Mouse (Mus musculus) liver, embryonic 15.5 days (tissue): ENCODE results near the gene Impdh1. TPM values are rescaled to one million over a fixed set of nuclear protein-coding genes. Genes with fewer than 3 reads are reported as not detected.
"Not testable (repeated sequence)": the region's sequence is repeated elsewhere in the genome, so short reads cannot be mapped to it uniquely, and the experiment has no call there.

ENCODE experiments used
- ATAC-seq: fragments of 200-750 bp; cut with Nextera tagmentation; 2 replicates; pipeline ENCODE4 v1.8.0; 2017; ENCODE audit warnings: moderate number of reproducible peaks, mild to moderate bottlenecking, moderate library complexity; ENCODE audit not compliant: insufficient read depth
- H3K27ac ChIP-seq: fragments of 300-500 bp; sonication (generic); replicated peaks from 2 replicates; pipeline ENCODE4 v1.5.1; 2015; ENCODE audit warnings: mild to moderate bottlenecking, inconsistent platforms
- H3K27me3 ChIP-seq: fragments of 300-500 bp; sonication (generic); 2 replicates; pipeline ENCODE4 v1.6.1; 2015; ENCODE audit warnings: mild to moderate bottlenecking, inconsistent platforms
- H3K36me3 ChIP-seq: fragments of 300-500 bp; sonication (generic); replicated peaks from 2 replicates; pipeline ENCODE4 v1.6.1; 2015; ENCODE audit warnings: moderate library complexity, mild to moderate bottlenecking, inconsistent platforms
- H3K4me1 ChIP-seq: fragments of 300-500 bp; sonication (generic); replicated peaks from 2 replicates; pipeline ENCODE4 v1.6.1; 2015; ENCODE audit warnings: inconsistent platforms
- H3K4me2 ChIP-seq: fragments of 300-500 bp; sonication (generic); 2 replicates; pipeline ENCODE4 v1.6.1; 2015; ENCODE audit warnings: moderate library complexity, mild to moderate bottlenecking, inconsistent platforms
- H3K4me3 ChIP-seq: fragments of 300-500 bp; sonication (generic); replicated peaks from 2 replicates; pipeline ENCODE4 v1.5.1; 2015; ENCODE audit warnings: mild to moderate bottlenecking, inconsistent platforms
- H3K9ac ChIP-seq: fragments of 300-500 bp; sonication (generic); 2 replicates; pipeline ENCODE4 v1.6.1; 2015; ENCODE audit warnings: moderate library complexity, mild to moderate bottlenecking, inconsistent platforms
- H3K9me3 ChIP-seq: fragments of 300-500 bp; sonication (generic); replicated peaks from 2 replicates; pipeline ENCODE4 v1.6.1; 2016; ENCODE audit warnings: inconsistent platforms
- WGBS: fragments of 180-500 bp; shearing (Covaris S2); methylation state at CpG from one replicate; pipeline ENCODE4 v1.1.7; 2015; ENCODE audit warnings: mixed read lengths; ENCODE audit not compliant: insufficient replicate concordance; 5-methylcytosine and 5-hydroxymethylcytosine counted together
- polyA plus RNA-seq: library from polyadenylated mRNA; unstranded; fragments of >200 nt; fragmentation: Nextera tagmentation; extraction: Ambion mirVana; gene quantifications from 2 replicates; pipeline ENCODE4 v1.2.1, GENCODE M21; 2015

Gene Impdh1
- polyA plus RNA-seq, 1 experiment from 2014 or later = 8.0 TPM

- Histone ChIP-seq H3K27ac (no peak overlapping the region), H3K4me2 (no peak overlapping the region), H3K9ac (no peak overlapping the region), H3K9me3 (no peaks in the 10 kb centered on the region), H3K36me3 (no peaks in the 10 kb centered on the region), H3K27me3 (0 out of 2 replicates have a peak, but pooled peaks cover 4% of the 10 kb centered on the region), H3K4me1 (0 out of 2 replicates have a peak, but pooled peaks cover 4% of the 10 kb centered on the region), H3K4me3 (no peak overlapping the region)
- ATAC-seq = no peak
- WGBS = 37% methylated on average over 2 of the region's 2 CpGs
Measured at GRCm38 (mm10) chr6:29241697-29242096, 25.5 kb upstream of the Impdh1 start.

DNA sequence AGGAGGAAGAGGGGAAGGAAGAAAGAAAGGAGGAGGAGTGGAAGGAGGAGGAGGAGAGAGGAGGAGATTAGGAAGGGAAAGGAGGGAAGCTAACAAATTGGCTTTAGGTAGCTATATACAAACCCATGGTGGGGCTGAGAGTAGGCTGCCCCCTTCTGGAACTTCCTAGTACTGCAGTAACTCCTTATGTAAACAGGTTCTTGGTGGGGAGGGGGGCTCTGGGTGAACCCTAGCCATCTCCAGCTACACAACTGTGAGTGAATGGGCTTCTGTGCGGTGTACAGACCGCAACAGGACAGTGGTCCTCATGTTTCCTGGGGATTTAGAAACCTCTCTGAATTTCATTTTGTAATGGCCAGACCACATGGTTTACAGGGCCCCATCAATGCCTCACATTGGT lies 24.6 kb upstream of the Impdh1 start:
- Histone ChIP-seq H3K36me3 (no peaks in the 10 kb centered on the region), H3K4me2 (no peak overlapping the region), H3K4me3 (no peak overlapping the region), H3K27me3 (no peaks in the 10 kb centered on the region), H3K9ac (no peak overlapping the region), H3K27ac (no peak overlapping the region), H3K4me1 (0 out of 2 replicates have a peak, but pooled peaks cover 4% of the 10 kb centered on the region), H3K9me3 (no peaks in the 10 kb centered on the region)
- no peak for ATAC-seq
- WGBS = 27% methylated on average over 2 of the region's 2 CpGs

DNA sequence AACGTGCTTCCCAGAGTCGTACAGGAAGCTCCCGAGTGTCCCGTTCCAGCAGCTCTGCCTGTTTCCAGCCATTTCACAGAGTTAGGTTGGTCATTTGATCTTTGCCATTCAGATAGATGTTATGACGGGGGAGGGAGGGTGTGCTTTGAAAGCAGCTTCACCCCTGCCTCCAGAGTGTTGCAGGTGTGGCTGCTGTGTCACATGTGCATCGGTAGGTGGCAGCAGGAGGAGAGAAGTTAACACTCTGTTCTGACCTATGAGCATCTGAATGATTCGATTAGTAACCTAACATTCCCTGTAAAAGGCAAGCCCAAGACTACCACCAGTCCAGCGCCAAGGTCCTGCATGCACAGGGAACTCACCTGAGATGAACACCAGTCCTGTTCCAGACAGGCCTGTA lies 18.1 kb upstream of the Impdh1 start:
- 31% methylated on average over 8 of the region's 8 CpGs for WGBS
- Histone ChIP-seq H3K36me3 (no peaks in the 10 kb centered on the region), H3K27ac (no peak overlapping the region), H3K4me3 (no peak overlapping the region), H3K9me3 (no peaks in the 10 kb centered on the region), H3K4me2 (no peak overlapping the region), H3K4me1 (0 out of 2 replicates have a peak, but pooled peaks cover 1% of the 10 kb centered on the region), H3K9ac (no peak overlapping the region), H3K27me3 (no peaks in the 10 kb centered on the region)
- ATAC-seq = no peak

GRCm38 (mm10) chr6:29233710-29234109 lies 17.5 kb upstream of the Impdh1 start:
- no peak for ATAC-seq
- Histone ChIP-seq H3K27me3 (no peaks in the 10 kb centered on the region), H3K4me1 (0 out of 2 replicates have a peak, but pooled peaks cover 4% of the 10 kb centered on the region), H3K36me3 (no peaks in the 10 kb centered on the region), H3K9me3 (no peaks in the 10 kb centered on the region), H3K4me3 (no peak overlapping the region), H3K9ac (no peak overlapping the region), H3K4me2 (no peak overlapping the region), H3K27ac (no peak overlapping the region)
- 51% methylated on average over 3 of the region's 3 CpGs for WGBS

GRCm38 (mm10) chr6:29232321-29232720 lies 16.2 kb upstream of the Impdh1 start:
- Histone ChIP-seq H3K4me1 (0 out of 2 replicates have a peak, but pooled peaks cover 4% of the 10 kb centered on the region), H3K36me3 (no peaks in the 10 kb centered on the region), H3K4me3 (no peak overlapping the region), H3K4me2 (no peak overlapping the region), H3K27ac (no peak overlapping the region), H3K9ac (no peak overlapping the region), H3K9me3 (no peaks in the 10 kb centered on the region), H3K27me3 (no peaks in the 10 kb centered on the region)
- WGBS = 34% methylated on average over 6 of the region's 6 CpGs
- no peak for ATAC-seq

- Histone ChIP-seq H3K4me2 (no peak overlapping the region), H3K27ac (no peak overlapping the region), H3K4me1 (0 out of 2 replicates have a peak, but pooled peaks cover 4% of the 10 kb centered on the region), H3K9me3 (no peaks in the 10 kb centered on the region), H3K36me3 (no peaks in the 10 kb centered on the region), H3K27me3 (no peaks in the 10 kb centered on the region; the same call in 1 of the 2 replicates), H3K4me3 (no peak overlapping the region), H3K9ac (no peak overlapping the region)
- ATAC-seq = no peak
- WGBS = 64% methylated on average over 3 of the region's 3 CpGs
Measured at GRCm38 (mm10) chr6:29231799-29232198, 15.6 kb upstream of the Impdh1 start.

DNA sequence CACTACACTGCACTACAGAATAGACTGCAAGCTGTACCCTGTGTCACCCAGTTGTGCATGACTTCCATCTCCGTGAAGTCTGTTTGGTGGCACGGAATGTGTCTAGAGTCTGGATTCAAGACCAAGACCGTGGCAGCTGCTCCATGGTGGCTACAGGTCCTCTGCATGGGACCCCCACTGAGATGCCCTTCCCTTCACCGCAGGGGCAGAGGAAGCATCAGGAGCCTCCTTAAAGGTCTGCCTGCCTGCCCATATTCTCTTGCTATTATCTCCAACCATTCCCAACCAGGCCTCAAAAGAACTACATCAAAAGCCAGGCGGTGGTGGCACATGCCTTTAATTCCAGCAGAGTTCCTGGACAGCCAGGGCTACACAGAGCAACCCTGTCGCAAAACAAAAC lies 14.2 kb upstream of the Impdh1 start:
- H3K36me3 ChIP-seq = no peaks in the 10 kb centered on the region
- no peak overlapping the region for H3K4me2 ChIP-seq
- no peak overlapping the region for H3K4me3 ChIP-seq
- H3K9ac ChIP-seq = no peak overlapping the region
- H3K27ac ChIP-seq = no peak overlapping the region
- H3K4me1 ChIP-seq = 0 out of 2 replicates have a peak, but pooled peaks cover 4% of the 10 kb centered on the region
- no peaks in the 10 kb centered on the region; the same call in 1 of the 2 replicates for H3K27me3 ChIP-seq
- ATAC-seq = no peak
- H3K9me3 ChIP-seq = no peaks in the 10 kb centered on the region
- 57% methylated on average over 6 of the region's 6 CpGs for WGBS

DNA sequence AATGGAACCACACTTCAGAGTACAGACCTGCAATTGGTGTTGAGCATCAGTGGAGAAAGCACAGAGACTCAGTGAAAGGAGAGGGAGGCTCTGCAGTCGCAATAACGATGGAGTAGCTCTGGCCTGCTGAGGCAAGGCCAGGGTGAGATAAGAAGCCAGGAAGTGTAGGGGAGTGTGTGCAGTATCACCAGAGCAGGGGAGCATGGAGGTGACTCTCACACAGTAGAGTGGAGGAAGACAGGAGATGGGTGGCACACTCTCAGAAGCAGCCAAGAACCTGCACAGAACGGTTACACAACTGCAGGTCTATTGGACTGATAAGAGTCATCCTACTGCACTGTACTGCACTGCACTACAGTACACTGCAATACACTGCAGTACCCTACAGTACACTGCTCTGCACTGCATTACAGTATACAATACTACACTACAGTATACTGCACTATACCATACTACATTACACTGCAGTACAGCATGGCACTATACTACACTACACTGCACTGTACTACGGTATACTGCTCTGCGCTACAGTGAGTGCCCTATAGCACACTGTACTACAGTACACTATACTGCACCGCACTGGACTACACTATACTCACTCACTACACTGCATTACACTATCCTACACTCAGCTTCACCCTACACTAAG lies 13.2 kb upstream of the Impdh1 start:
- Histone ChIP-seq H3K27me3 (no peaks in the 10 kb centered on the region; the same call in 1 of the 2 replicates), H3K9ac (no peak overlapping the region), H3K4me1 (0 out of 2 replicates have a peak, but pooled peaks cover 4% of the 10 kb centered on the region), H3K27ac (no peak overlapping the region), H3K36me3 (no peaks in the 10 kb centered on the region), H3K9me3 (no peaks in the 10 kb centered on the region), H3K4me3 (no peak overlapping the region), H3K4me2 (no peak overlapping the region)
- 47% methylated on average over 6 of the region's 6 CpGs for WGBS
- peak; percentile 40 for ATAC-seq

GRCm38 (mm10) chr6:29217717-29218116 lies 1.6 kb upstream of the Impdh1 start:
- Histone ChIP-seq H3K27me3 (peaks cover 41% of the 10 kb centered on the region), H3K4me1 (peaks cover 23% of the 10 kb centered on the region)
- 43% methylated on average over 3 of the region's 3 CpGs for WGBS
- H3K9me3 ChIP-seq, H3K36me3 ChIP-seq, H3K9ac ChIP-seq, H3K27ac ChIP-seq, H3K4me2 ChIP-seq, ATAC-seq, H3K4me3 ChIP-seq: not testable (repeated sequence)

GRCm38 (mm10) chr6:29215181-29215580 lies 983 bp downstream of the Impdh1 start:
- peak overlapping the region; percentile 88 for H3K4me2 ChIP-seq
- H3K27ac ChIP-seq = no peak overlapping the region
- no peaks in the 10 kb centered on the region for H3K9me3 ChIP-seq
- H3K36me3 ChIP-seq = no peaks in the 10 kb centered on the region
- H3K27me3 ChIP-seq = peaks cover 59% of the 10 kb centered on the region
- 11% methylated on average over 9 of the region's 9 CpGs for WGBS
- no peak for ATAC-seq
- peak overlapping the region; percentile 43; the same call in 1 of the 2 replicates for H3K9ac ChIP-seq
- peak overlapping the region; percentile 62 for H3K4me3 ChIP-seq
- peaks cover 38% of the 10 kb centered on the region for H3K4me1 ChIP-seq

- H3K27ac ChIP-seq = no peak overlapping the region
- no peaks in the 10 kb centered on the region for H3K36me3 ChIP-seq
- WGBS = 41% methylated on average over 5 of the region's 5 CpGs
- H3K27me3 ChIP-seq = peaks cover 59% of the 10 kb centered on the region
- H3K4me1 ChIP-seq = peaks cover 38% of the 10 kb centered on the region
- no peak for ATAC-seq
- H3K4me3 ChIP-seq = peak overlapping the region; percentile 62
- H3K9me3 ChIP-seq = no peaks in the 10 kb centered on the region
- H3K9ac ChIP-seq = no peak overlapping the region
- H3K4me2 ChIP-seq = peak overlapping the region; percentile 88
Measured at GRCm38 (mm10) chr6:29214776-29215175, 1.4 kb downstream of the Impdh1 start.
